Mouse (Mus musculus) liver, embryonic 14.5 days (tissue): Measurements from ENCODE around the gene Mmp8.

ENCODE experiments used
- CTCF ChIP-seq: IDR thresholded peaks from 2 replicates; pipeline ENCODE4 v1.5.1; 2016; ENCODE audit warnings: antibody characterized with exemption, low read depth, control low read depth
- EP300 ChIP-seq: IDR thresholded peaks from 2 replicates; pipeline ENCODE4 v1.6.1; 2016; ENCODE audit warnings: antibody characterized with exemption, low read depth

GRCm38 (mm10) chr9:7560026-7560425 lies 1.8 kb downstream of the Mmp8 start:
- no peak for TF ChIP-seq CTCF
- no peak for TF ChIP-seq EP300
